Mouse (Mus musculus): ENCODE results near the gene Gprc5d. TPM values are rescaled to one million over a fixed set of nuclear protein-coding genes. Genes with fewer than 3 reads are reported as not detected.

Gprc5d gene
- not detected for total RNA-seq (2023)

GRCm38 (mm10) chr6:135118183-135118582, at the start of gene Gprc5d:
Gene Gprc5d, minus strand, starts transcription at chr6:135118283.

GRCm38 (mm10) chr6:135065236-135065957, 52.7 kb downstream of the Gprc5d start, which contains the start of gene Gprc5a:
Gene Gprc5a, plus strand, starts transcription at chr6:135065651.

Other genes with a start within 250 kb of the Gprc5d start
- gene Gpr19, start 219.7 kb downstream of the Gprc5d start, total RNA-seq (2023), result 17.3 TPM
- gene Cdkn1b, start 197.9 kb downstream of the Gprc5d start, total RNA-seq (2023), result 260 TPM
- gene Apold1, start 136.6 kb downstream of the Gprc5d start, total RNA-seq (2023), result 0.21 TPM
- gene Ddx47, start 106.7 kb downstream of the Gprc5d start, total RNA-seq (2023), result 156 TPM
- gene Gprc5a, start 52.6 kb downstream of the Gprc5d start, total RNA-seq (2023), result 1.9 TPM
- 20.1 TPM for gene Fam234b, start 79.7 kb upstream of the Gprc5d start, total RNA-seq (2023)
- 10.9 TPM for gene Hebp1, start 79.7 kb upstream of the Gprc5d start, total RNA-seq (2023)
- gene Gsg1, start 136.1 kb upstream of the Gprc5d start, total RNA-seq (2023), result not detected
- gene Pbp2, start 192.1 kb upstream of the Gprc5d start, total RNA-seq (2023), result not detected
- 22.4 TPM for gene Emp1, start 244.3 kb upstream of the Gprc5d start, total RNA-seq (2023)